Mouse (Mus musculus) layer of hippocampus, adult 9-11 months (tissue): ENCODE measurements around the gene Gngt1.

Source experiments
- DNase-seq: peaks from one replicate; pipeline ENCODE4 v3.0.0; 2022

The Gngt1 gene

GRCm38 (mm10) chr6:3993492-3993891 lies at the start of gene Gngt1:
Gene Gngt1 (plus strand): TSS chr6:3993792.
- no peak for DNase-seq

- DNase-seq = no peak
These were observed 38.6 kb upstream of the Gngt1 start for GRCm38 (mm10) chr6:3954969-3955368.

- DNase-seq = no peak
These were observed 25.6 kb upstream of the Gngt1 start for GRCm38 (mm10) chr6:3967676-3968626.

GRCm38 (mm10) chr6:3973679-3974078 lies 19.9 kb upstream of the Gngt1 start:
- no peak for DNase-seq

DNA sequence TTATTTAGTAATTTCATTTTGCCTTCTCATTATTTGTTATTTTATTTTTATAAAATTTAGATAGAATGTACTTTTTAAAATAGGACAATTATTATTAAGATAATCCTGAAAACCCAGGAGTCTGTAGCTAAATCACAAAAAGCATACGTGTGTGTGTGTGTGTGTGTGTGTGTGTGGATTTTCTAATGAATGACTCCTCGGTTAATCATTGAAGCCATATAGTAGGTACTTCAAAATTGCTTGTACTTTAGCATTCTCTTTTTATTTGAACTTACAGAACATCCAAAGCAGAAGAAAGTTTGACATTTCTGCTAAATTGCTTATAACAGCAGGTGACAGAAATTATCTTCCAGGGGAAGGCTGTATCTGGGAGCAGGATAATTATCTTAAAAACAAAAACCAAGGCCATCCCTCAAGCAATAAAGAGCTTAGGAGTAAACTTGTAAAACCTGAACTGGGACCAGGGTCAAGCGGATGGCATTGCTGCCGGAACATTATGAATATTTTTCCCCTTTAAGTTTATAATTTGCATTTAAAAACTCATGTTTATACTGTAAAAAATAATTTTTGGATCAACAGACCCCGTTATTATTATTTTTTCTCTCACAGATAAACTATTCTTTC lies 10.8 kb upstream of the Gngt1 start:
- DNase-seq = no peak

- no peak for DNase-seq
These were observed 4.8 kb upstream of the Gngt1 start, which contains the start of gene Tfpi2 for GRCm38 (mm10) chr6:3988750-3989149. Gene Tfpi2 (minus strand): TSS chr6:3988919.

DNA sequence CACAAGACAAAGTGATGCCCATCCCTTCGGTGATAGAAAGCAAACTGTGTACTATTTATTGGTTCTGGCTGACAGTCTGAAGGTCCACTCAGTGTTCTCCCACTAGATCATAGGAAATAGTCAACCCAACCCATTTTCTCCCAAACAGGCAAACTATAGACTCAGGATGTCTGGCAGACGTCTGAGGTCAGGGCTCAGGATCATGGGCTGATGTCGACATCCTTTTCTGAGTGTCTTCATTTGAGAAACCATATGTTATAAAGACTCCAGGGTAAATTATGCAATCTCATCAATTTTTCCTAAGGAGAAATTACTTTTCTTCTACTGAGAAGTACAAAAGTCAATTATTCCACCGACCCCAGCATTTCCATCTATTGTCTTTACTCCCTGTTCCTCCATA lies 4.5 kb downstream of the Gngt1 start:
- no peak for DNase-seq

DNA sequence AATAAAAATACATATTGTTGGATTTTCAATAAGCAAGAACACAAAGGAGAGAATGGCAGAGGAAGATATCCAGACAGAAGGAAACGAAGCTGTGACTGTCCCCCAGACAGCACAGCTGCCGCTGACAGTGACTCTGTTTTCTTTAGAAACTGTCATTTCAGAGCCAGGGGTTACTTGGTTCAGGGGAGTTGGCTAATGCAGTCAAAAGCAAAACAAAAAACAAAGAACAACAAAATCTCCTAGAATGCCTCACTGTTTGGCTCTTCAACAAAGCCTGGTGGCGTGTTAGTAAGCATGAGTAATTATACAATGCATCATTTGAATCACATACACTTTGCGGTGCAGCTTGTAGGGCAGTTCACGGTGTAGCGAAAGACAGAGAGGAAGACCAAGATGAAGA lies 5.7 kb downstream of the Gngt1 start:
- DNase-seq = no peak

DNA sequence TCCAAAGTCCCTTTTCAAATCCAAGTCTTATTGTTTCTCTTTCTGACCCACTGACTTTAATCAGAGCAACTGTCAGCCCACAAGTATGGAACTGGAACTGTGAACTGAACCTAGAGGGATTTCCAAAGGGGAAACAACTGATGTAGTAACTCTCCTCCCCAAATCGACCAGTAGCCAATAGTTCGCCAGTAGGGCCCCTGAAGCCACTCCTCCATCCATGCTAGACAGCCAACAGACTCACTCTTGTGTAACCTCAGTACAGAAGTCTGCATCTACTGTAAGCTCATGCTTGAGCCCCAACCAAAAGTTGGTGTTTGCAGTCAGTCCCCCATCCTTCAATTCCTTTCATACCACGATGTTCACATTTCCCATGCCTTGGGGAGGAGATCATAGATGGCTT lies 7.1 kb downstream of the Gngt1 start:
- DNase-seq = no peak

- no peak for DNase-seq
These were observed 9.9 kb downstream of the Gngt1 start for GRCm38 (mm10) chr6:4003445-4003844.

- DNase-seq = peak; percentile 8
These were observed 10.3 kb downstream of the Gngt1 start, which contains the start of gene Gng11 for GRCm38 (mm10) chr6:4003890-4004306. Gene Gng11 (plus strand): TSS chr6:4003904.

GRCm38 (mm10) chr6:4004808-4005207 lies 11.2 kb downstream of the Gngt1 start:
- DNase-seq = no peak

GRCm38 (mm10) chr6:4008501-4009040 lies 15.0 kb downstream of the Gngt1 start:
- no peak for DNase-seq

DNA sequence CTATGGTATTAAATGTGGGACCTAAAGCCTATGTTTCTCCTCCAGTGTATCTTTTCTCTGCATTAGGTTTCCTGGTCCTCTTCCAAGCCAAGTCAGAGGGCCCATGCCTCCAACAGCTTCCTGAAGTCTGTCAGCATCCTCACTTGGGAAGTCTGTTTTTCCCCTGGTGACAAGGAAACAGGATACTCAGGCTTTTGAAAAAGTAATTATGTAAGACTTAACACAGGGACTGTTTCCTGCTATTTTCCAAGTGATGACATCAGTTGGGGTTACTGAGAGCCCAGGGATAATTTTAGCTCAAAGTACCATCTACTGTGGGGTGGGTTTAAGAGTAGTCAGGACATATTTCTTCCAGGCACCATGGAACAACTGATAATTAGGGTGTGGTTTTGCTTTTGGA lies 16.0 kb downstream of the Gngt1 start:
- no peak for DNase-seq

- no peak for DNase-seq
These were observed 29.1 kb downstream of the Gngt1 start for GRCm38 (mm10) chr6:4022645-4023044.

GRCm38 (mm10) chr6:4026367-4026766 lies 32.8 kb downstream of the Gngt1 start:
- DNase-seq = no peak

- peak; percentile 14 for DNase-seq
These were observed 37.4 kb downstream of the Gngt1 start for GRCm38 (mm10) chr6:4030956-4031355.

GRCm38 (mm10) chr6:4041821-4042220 lies 48.2 kb downstream of the Gngt1 start:
- DNase-seq = no peak
